In the genomic region with DNA sequence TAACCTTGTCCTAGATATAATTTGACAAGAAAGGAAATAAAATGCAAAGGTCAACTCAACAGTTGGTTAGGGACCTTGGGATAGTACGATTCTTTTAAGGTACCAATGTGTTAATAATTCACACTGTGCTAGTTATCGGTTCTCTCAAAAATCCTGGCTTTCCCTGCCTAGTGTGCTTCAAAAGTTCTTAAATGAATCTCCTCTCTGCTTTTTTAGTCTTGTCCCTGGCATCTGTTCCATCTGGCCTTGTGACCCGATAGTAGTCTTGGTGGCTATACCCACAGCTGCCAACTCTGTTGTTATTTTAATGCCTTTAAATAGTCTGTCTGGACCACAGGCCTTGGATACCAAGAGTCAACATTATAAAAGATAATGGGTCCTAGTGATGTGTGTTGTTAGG, we compare ENCODE assay signal across 23 mouse cellular contexts.
DNase-seq lines count a peak whose midpoint lies in the region; ATAC-seq lines count a peak whose summit lies in the region.
"Had no signal": no experiment of that assay in that cellular context is flagged by ENCODE, and none has a peak within 500 bp of the region (broad histone marks: within the 10 kb centered on the region; RNA-seq: fewer than 3 reads in every experiment).

No protein-coding gene starts in this region.

- no peak overlapping the region for H3K27ac ChIP-seq in kidney, embryonic 16.5 days (ENCODE audit: low read length)
- peak overlapping the region; percentile 70; the same call in 1 of the 2 replicates for H3K27ac ChIP-seq in lung, embryonic 15.5 days
- H3K27ac ChIP-seq: embryonic facial prominence, embryonic 10.5 days; heart, adult 2 months; heart, embryonic 15.5 days; hindbrain, embryonic 15.5 days; intestine, embryonic 15.5 days; midbrain, embryonic 12.5 days; neural tube, embryonic 13.5 days had no signal

- no peak overlapping the region for H3K4me3 ChIP-seq in kidney, embryonic 16.5 days (ENCODE audit: low read length)
- no peak overlapping the region for H3K4me3 ChIP-seq in lung, embryonic 15.5 days
- H3K4me3 ChIP-seq: embryonic facial prominence, embryonic 10.5 days; heart, adult 2 months; heart, embryonic 15.5 days; hindbrain, embryonic 15.5 days; intestine, embryonic 15.5 days; midbrain, embryonic 12.5 days; neural tube, embryonic 13.5 days had no signal

- ATAC-seq in kidney, embryonic 16.5 days (ENCODE audit: low FRiP score, low TSS enrichment) = no peak
- ATAC-seq in lung, embryonic 15.5 days (ENCODE audit: borderline replicate concordance, extremely low read depth, low FRiP score, low TSS enrichment) = no peak
- ATAC-seq: intestine, embryonic 15.5 days had no signal

- no peak overlapping the region for H3K9ac ChIP-seq in kidney, embryonic 16.5 days (replicated peaks; ENCODE audit: low read length)
- H3K9ac ChIP-seq in lung, embryonic 15.5 days = no peak overlapping the region
- H3K9ac ChIP-seq: heart, embryonic 15.5 days; hindbrain, embryonic 15.5 days; intestine, embryonic 15.5 days; midbrain, embryonic 12.5 days; neural tube, embryonic 13.5 days had no signal

- H3K4me1 ChIP-seq in kidney, embryonic 16.5 days (ENCODE audit: insufficient read depth, low read length) = no peaks in the 10 kb centered on the region
- H3K4me1 ChIP-seq in lung, embryonic 15.5 days = peaks cover 5% of the 10 kb centered on the region; the same call in 1 of the 2 replicates
- H3K4me1 ChIP-seq: heart, embryonic 15.5 days; hindbrain, embryonic 15.5 days; intestine, embryonic 15.5 days; midbrain, embryonic 12.5 days; neural tube, embryonic 13.5 days had no signal

- H3K27me3 ChIP-seq in kidney, embryonic 16.5 days (ENCODE audit: insufficient read depth, low read length) = no peaks in the 10 kb centered on the region
- no peaks in the 10 kb centered on the region for H3K27me3 ChIP-seq in lung, embryonic 15.5 days
- H3K27me3 ChIP-seq: CH12.LX; heart, embryonic 15.5 days; hindbrain, embryonic 15.5 days; intestine, embryonic 15.5 days; midbrain, embryonic 12.5 days; neural tube, embryonic 13.5 days had no signal

- no peaks in the 10 kb centered on the region for H3K9me3 ChIP-seq in kidney, embryonic 16.5 days (ENCODE audit: low read length)
- H3K9me3 ChIP-seq in lung, embryonic 15.5 days = no peaks in the 10 kb centered on the region
- H3K9me3 ChIP-seq: embryonic facial prominence, embryonic 10.5 days; heart, embryonic 15.5 days; hindbrain, embryonic 15.5 days; intestine, embryonic 15.5 days; midbrain, embryonic 12.5 days; neural tube, embryonic 13.5 days had no signal

- no peak overlapping the region for H3K4me2 ChIP-seq in kidney, embryonic 16.5 days (replicated peaks; ENCODE audit: low read depth, low read length)
- H3K4me2 ChIP-seq in lung, embryonic 15.5 days = no peak overlapping the region
- H3K4me2 ChIP-seq: heart, embryonic 15.5 days; hindbrain, embryonic 15.5 days; intestine, embryonic 15.5 days; midbrain, embryonic 12.5 days; neural tube, embryonic 13.5 days had no signal

- H3K36me3 ChIP-seq in kidney, embryonic 16.5 days (ENCODE audit: insufficient read depth, low read length) = no peaks in the 10 kb centered on the region
- no peaks in the 10 kb centered on the region for H3K36me3 ChIP-seq in lung, embryonic 15.5 days
- H3K36me3 ChIP-seq: embryonic facial prominence, embryonic 10.5 days; heart, embryonic 15.5 days; hindbrain, embryonic 15.5 days; intestine, embryonic 15.5 days; midbrain, embryonic 12.5 days; neural tube, embryonic 13.5 days had no signal

- 81% methylated on average over 3 of the region's 3 CpGs for WGBS in kidney, embryonic 16.5 days
- 61% methylated on average over 3 of the region's 3 CpGs for WGBS in lung, embryonic 15.5 days

- DNase-seq in adrenal gland, postnatal 10 days = peak; percentile 4
- DNase-seq in adrenal gland, postnatal 14 days = no peak
- DNase-seq in kidney, adult 8-10 months = peak; percentile 31 to 48
- no peak for DNase-seq in lung, postnatal 14 days
- no peak for DNase-seq in cerebellum, adult 18-20 months
- DNase-seq: cerebellum, adult 8-10 months; gastrocnemius, postnatal 14 days; heart, adult 2 months; heart, postnatal 4 days; left cerebral cortex, postnatal 4 days; liver; lung, adult 18-20 months; spleen, adult 18-20 months; thymus, postnatal 25 days had no signal

Comparison
In these comparisons a context has a peak if more than half of its experiments do, and no peak if none do; other contexts are left out.
1. DNase-seq: peak in adrenal gland, postnatal 10 days (single experiment) and kidney, adult 8-10 months (2 of 2); none in adrenal gland, postnatal 14 days (single experiment), lung, postnatal 14 days (single experiment) and cerebellum, adult 18-20 months (0 of 2).